Mouse (Mus musculus) forebrain, embryonic 16.5 days (tissue): ENCODE results near the gene Ccdc33. TPM values are rescaled to one million over a fixed set of nuclear protein-coding genes. Genes with fewer than 3 reads are reported as not detected.

Experiments
- ATAC-seq: fragments of 200-750 bp; cut with Nextera tagmentation; 2 replicates; pipeline ENCODE4 v1.8.0; 2017; ENCODE audit warnings: mild to moderate bottlenecking, moderate library complexity
- H3K27ac ChIP-seq: fragments of 300-500 bp; sonication (generic); 2 replicates; pipeline ENCODE4 v1.5.1; 2014; ENCODE audit warnings: low read length, control low read depth
- H3K27me3 ChIP-seq: fragments of 300-500 bp; sonication (generic); replicated peaks from 2 replicates; pipeline ENCODE4 v1.6.1; 2014; ENCODE audit warnings: low read length; ENCODE audit not compliant: control insufficient read depth, insufficient read depth
- H3K36me3 ChIP-seq: fragments of 300-500 bp; sonication (generic); 2 replicates; pipeline ENCODE4 v1.6.1; 2014; ENCODE audit not compliant: control insufficient read depth, insufficient read depth
- H3K4me1 ChIP-seq: fragments of 300-500 bp; sonication (generic); replicated peaks from 2 replicates; pipeline ENCODE4 v1.6.1; 2014; ENCODE audit warnings: low read length; ENCODE audit not compliant: control insufficient read depth, insufficient read depth
- H3K4me2 ChIP-seq: fragments of 300-500 bp; sonication (generic); 2 replicates; pipeline ENCODE4 v1.6.1; 2014; ENCODE audit warnings: mild to moderate bottlenecking, low read length, control low read depth
- H3K4me3 ChIP-seq: fragments of 300-500 bp; sonication (generic); replicated peaks from 2 replicates; pipeline ENCODE4 v1.5.1; 2014; ENCODE audit warnings: mild to moderate bottlenecking, low read length, control low read depth
- H3K9ac ChIP-seq: fragments of 300-500 bp; sonication (generic); replicated peaks from 2 replicates; pipeline ENCODE4 v1.6.1; 2014; ENCODE audit warnings: low read depth, low read length, control low read depth
- H3K9me3 ChIP-seq: fragments of 300-500 bp; sonication (generic); 2 replicates; pipeline ENCODE4 v1.6.1; 2016; ENCODE audit warnings: low read length; ENCODE audit not compliant: control insufficient read depth
- WGBS: fragments of 180-500 bp; shearing (Covaris S2); extraction: QIAGEN DNeasy Blood & Tissue Kit; methylation state at CpG from one replicate; pipeline ENCODE4 v1.1.7; 2014; 5-methylcytosine and 5-hydroxymethylcytosine counted together
- polyA plus RNA-seq: library from polyadenylated mRNA; unstranded; fragments of >200 nt; fragmentation: Nextera tagmentation; extraction: Ambion mirVana; gene quantifications from 2 replicates; pipeline ENCODE4 v1.2.1, GENCODE M21; 2015

Ccdc33 gene
- polyA plus RNA-seq, 1 experiment from 2014 or later, result 0.79 TPM

DNA sequence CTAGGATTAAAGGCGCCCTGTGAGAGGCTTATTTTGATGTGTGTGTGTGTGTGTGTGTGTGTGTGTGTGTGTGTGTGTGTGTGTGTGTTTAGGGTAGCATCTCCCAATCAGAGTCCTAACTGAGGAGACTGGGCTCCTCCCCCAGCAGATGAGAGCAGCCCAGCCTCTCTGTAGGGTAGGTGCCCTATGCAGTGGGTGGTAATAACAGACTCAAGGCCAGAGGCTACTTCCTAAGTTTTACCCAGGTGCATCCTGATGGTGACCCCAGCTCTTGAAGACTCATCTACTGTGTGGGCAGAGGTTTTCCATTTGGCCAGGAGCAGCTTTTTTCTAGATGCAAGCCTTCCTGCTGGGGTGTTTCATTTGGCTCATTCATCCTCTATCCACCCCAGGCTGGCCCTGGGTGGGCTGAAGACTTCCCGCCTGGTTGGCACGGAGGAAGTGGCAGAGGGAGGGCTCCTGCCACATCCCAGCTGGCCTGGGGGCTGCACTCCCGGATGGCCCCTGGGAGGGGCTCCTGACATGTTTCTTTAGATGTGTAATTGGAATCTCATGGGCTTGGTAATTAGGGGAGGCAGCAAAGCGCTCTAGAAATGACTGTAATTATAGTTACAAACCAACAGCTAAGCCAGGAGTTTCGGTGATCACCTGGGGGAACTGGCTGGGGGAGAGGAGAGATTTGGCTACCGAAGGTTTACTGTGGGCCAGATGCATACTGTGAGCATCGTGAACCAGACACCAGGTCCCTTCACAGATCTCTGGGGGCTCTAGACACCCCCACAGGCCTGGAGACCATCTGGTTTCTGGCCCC lies 125.6 kb downstream of the Ccdc33 start:
- Histone ChIP-seq H3K27me3 (no peaks in the 10 kb centered on the region), H3K9ac (no peak overlapping the region), H3K27ac (no peak overlapping the region), H3K4me1 (peaks cover 18% of the 10 kb centered on the region), H3K4me2 (no peak overlapping the region), H3K36me3 (no peaks in the 10 kb centered on the region), H3K9me3 (no peaks in the 10 kb centered on the region), H3K4me3 (no peak overlapping the region)
- WGBS, result 29% methylated on average over 8 of the region's 8 CpGs
- ATAC-seq, result peak; percentile 64

DNA sequence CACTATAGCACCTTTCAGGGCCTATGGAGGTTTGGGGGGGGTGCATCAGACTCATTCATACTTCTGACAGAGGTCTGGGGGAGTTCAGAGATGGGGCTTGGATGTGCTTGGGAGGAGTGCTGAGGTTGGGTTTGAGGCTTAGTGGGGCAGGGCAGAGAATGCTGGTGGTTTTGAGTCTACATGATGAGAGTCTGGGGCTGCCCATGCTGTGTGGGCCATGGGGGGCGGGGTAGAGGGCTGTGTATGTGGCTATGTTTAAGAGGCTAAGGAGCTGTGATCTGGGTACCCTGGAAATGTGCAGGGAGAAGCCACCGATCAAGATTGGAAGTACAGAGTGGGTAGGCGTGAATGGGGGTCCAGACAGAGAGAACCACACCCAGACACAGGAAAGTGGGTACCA lies 126.6 kb downstream of the Ccdc33 start:
- WGBS, result 80% methylated on average over 3 of the region's 3 CpGs
- Histone ChIP-seq H3K9me3 (no peaks in the 10 kb centered on the region), H3K36me3 (no peaks in the 10 kb centered on the region), H3K27ac (no peak overlapping the region), H3K4me3 (no peak overlapping the region), H3K4me1 (peaks cover 12% of the 10 kb centered on the region), H3K4me2 (no peak overlapping the region), H3K27me3 (no peaks in the 10 kb centered on the region), H3K9ac (no peak overlapping the region)
- no peak for ATAC-seq

DNA sequence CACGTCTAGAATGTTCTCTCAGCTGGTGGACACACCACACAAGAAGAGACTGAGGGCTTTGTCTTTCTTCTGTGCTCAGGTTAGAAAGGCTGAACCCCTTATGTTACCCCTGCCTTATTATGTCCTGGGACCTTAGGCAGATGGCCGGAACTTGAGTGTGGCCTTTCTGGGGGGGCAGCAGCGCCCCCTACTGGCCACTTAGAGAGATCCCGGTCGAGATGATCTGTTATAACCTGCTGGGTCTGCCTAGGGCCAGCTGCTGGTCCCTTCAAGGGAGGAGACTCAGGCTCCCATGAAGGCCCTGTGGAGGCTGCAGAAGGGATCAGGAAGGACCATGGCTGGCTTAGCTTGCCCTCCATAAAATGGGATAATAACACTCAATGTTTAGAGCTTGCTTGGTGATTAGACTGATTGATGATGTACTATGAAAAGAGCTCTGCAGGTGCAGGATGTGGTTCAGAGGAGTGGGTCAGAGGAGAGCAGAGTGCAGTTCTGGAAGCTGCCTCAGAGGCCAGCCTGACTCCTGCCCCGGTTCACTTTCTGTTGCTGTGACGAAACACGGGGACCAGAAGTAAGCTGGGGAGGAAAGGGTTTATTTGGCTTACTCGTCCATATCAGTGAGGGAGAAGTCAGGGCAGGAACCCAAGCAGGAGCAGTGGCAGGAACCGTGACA lies 128.0 kb downstream of the Ccdc33 start:
- no peak overlapping the region for H3K27ac ChIP-seq
- WGBS, result 41% methylated on average over 10 of the region's 10 CpGs

DNA sequence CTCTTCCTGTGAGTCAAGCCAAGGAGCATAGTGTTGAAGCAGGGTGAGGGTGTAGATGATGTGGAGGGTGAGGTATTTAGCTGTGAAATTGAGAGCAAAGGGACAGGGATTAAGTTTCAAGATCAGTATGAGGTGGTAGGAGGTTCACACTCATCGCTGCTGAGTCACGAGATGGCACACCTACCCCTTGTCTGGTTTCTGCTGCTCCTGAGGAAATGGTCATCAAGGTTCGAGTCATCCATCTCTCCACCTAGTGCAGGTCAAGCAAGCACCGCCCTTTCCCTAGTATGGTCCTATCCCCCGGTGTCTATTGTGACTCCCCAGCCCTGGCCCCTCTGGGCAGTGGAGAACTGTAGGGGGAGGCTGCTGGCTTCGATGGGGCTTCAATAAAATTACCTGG lies 129.3 kb downstream of the Ccdc33 start:
- 95% methylated on average over 6 of the region's 6 CpGs for WGBS
- H3K4me1 ChIP-seq, result peaks cover 12% of the 10 kb centered on the region
- H3K36me3 ChIP-seq, result no peaks in the 10 kb centered on the region
- H3K27ac ChIP-seq, result no peak overlapping the region
- H3K27me3 ChIP-seq, result no peaks in the 10 kb centered on the region
- H3K9ac ChIP-seq, result no peak overlapping the region
- no peak for ATAC-seq
- no peak overlapping the region for H3K4me2 ChIP-seq
- no peak overlapping the region for H3K4me3 ChIP-seq
- H3K9me3 ChIP-seq, result no peaks in the 10 kb centered on the region

More for the DNA sequence above, 128.0 kb downstream of the Ccdc33 start:
- no peaks in the 10 kb centered on the region for H3K36me3 ChIP-seq
- no peak overlapping the region for H3K9ac ChIP-seq
- H3K4me2 ChIP-seq, result no peak overlapping the region
- no peaks in the 10 kb centered on the region for H3K27me3 ChIP-seq
- peaks cover 12% of the 10 kb centered on the region for H3K4me1 ChIP-seq
- H3K4me3 ChIP-seq, result no peak overlapping the region
- H3K9me3 ChIP-seq, result no peaks in the 10 kb centered on the region
- no peak for ATAC-seq

DNA sequence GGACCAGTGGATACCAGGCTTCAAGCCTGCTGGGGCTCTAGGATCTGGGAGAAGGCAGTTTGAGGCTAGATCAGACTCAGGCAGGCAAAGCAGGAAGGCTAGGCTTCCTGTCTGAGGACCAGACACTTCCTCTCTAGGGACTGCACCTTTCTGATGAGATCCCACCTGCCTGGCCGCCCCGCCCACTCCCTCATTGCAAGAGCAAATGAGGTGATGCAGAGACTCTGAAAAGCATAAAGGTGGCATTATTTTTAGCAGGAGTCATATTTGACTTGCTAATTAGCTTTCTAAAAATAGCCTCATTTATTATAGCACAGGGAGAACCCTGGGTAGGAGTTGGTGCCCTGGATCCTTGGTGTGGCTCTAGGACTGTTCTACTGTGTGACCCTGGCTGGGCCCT lies 130.5 kb downstream of the Ccdc33 start:
- Histone ChIP-seq H3K9me3 (no peaks in the 10 kb centered on the region), H3K4me1 (peaks cover 6% of the 10 kb centered on the region), H3K36me3 (no peaks in the 10 kb centered on the region), H3K4me3 (no peak overlapping the region), H3K27ac (no peak overlapping the region), H3K4me2 (no peak overlapping the region), H3K27me3 (no peaks in the 10 kb centered on the region), H3K9ac (no peak overlapping the region)
- WGBS, result 83% methylated on average over 2 of the region's 2 CpGs
- no peak for ATAC-seq

DNA sequence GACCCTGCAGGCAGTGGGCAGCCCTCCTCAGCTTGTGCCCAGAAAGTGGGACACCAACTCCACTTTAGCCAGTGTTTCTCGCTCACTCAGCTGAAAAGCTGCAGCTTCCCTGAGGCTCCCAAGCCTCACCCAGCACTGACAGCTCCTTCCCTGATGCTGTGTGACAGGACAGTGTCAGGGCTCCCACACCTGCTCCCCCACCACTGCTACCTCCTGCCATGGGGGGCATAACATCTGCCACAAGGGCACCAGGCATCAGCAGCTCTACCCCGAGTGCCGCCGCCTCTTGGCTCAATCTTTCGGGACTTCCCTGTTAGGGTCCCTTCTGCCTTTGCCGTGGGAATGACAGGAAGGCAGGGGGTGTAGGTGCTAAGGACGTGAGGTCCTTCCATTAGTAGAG lies 132.3 kb downstream of the Ccdc33 start:
- ATAC-seq, result no peak
- Histone ChIP-seq H3K4me2 (no peak overlapping the region), H3K4me3 (no peak overlapping the region), H3K9ac (no peak overlapping the region), H3K4me1 (peaks cover 4% of the 10 kb centered on the region; the same call in 1 of the 2 replicates), H3K27me3 (no peaks in the 10 kb centered on the region), H3K36me3 (no peaks in the 10 kb centered on the region), H3K27ac (no peak overlapping the region), H3K9me3 (no peaks in the 10 kb centered on the region)
- WGBS, result 84% methylated on average over 7 of the region's 7 CpGs

DNA sequence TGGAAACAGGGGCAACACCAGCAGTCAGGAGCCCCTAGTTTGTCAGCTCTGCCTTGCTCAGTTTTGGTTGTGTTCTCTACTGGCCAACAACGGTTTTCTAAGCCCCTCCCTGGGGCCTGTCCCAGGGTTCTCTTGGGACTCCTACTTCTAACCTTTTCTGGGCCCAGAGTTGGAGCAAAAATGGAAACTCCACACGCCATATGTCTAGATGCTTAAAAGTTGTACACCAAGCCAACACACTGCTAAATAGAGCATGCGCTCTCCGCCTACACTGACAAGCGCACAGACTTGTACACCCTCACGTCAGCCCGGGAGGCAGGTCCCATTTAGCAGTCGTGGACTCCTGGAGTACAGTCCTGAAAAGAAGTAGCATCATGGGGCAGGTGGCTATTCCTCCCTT lies 133.3 kb downstream of the Ccdc33 start:
- Histone ChIP-seq H3K9ac (no peak overlapping the region), H3K36me3 (no peaks in the 10 kb centered on the region), H3K4me3 (no peak overlapping the region), H3K4me1 (peaks cover 4% of the 10 kb centered on the region; the same call in 1 of the 2 replicates), H3K4me2 (no peak overlapping the region), H3K9me3 (no peaks in the 10 kb centered on the region), H3K27me3 (no peaks in the 10 kb centered on the region), H3K27ac (no peak overlapping the region)
- ATAC-seq, result no peak
- 79% methylated on average over 8 of the region's 8 CpGs for WGBS

DNA sequence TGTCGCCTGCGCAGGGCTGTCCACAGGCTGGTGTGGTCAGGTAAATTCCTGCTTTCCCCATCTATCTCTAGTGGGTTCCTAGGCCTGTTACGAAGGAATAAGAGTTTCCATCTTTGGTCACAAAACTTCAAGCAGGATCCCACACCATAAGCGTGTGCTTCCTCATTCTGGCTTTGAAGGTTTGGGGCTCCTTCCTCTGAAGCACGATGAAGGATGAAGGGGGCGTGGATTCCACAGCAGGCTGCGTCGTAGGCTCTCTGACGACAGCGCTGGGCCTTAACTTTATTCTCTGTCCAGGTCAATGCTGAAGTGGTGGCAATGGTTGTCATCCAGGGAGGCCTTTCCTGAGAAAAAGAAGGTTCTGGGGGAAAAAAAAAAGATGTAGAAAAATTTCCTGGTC lies 138.1 kb downstream of the Ccdc33 start:
- Histone ChIP-seq H3K36me3 (no peaks in the 10 kb centered on the region), H3K4me1 (no peaks in the 10 kb centered on the region), H3K27ac (no peak overlapping the region), H3K27me3 (no peaks in the 10 kb centered on the region), H3K4me2 (no peak overlapping the region), H3K9ac (no peak overlapping the region), H3K4me3 (no peak overlapping the region), H3K9me3 (no peaks in the 10 kb centered on the region)
- no peak for ATAC-seq
- WGBS, result 87% methylated on average over 10 of the region's 10 CpGs

DNA sequence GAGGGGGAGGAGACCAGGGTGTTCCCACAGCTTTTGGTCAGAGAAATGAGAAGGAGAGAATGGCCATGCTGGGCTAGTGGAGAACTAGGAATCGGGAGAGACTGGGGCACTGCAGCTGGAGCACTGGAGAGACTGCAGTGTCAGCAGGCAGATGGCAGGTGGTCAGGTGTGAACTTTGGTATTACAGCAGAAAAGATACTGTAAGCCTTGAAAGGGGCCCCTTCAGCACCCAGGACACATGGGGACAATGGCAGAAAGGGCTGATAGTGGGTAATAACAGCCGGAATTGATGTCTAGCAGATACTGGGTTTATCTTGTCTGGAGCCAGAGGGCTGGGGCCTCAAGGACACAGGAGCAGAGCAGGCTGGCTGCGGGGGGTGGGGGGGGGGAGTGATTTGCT lies 139.8 kb downstream of the Ccdc33 start:
- H3K4me3 ChIP-seq, result no peak overlapping the region
- 68% methylated on average over 3 of the region's 3 CpGs for WGBS
- H3K9ac ChIP-seq, result no peak overlapping the region
- H3K36me3 ChIP-seq, result no peaks in the 10 kb centered on the region
- no peak for ATAC-seq
- H3K4me1 ChIP-seq, result no peaks in the 10 kb centered on the region
- H3K9me3 ChIP-seq, result no peaks in the 10 kb centered on the region
- no peak overlapping the region for H3K4me2 ChIP-seq
- no peak overlapping the region for H3K27ac ChIP-seq
- no peaks in the 10 kb centered on the region for H3K27me3 ChIP-seq
